Mouse (Mus musculus) monocyte, adult 59 days (primary cell): Measurements from ENCODE around the gene Slc24a1. TPM values are rescaled to one million over a fixed set of nuclear protein-coding genes. Genes with fewer than 3 reads are reported as not detected.

Source experiments
- total RNA-seq, 2 experiments: library from RNA; stranded (reverse); gene quantifications; one replicate each; pipeline ENCODE4 v1.2.4; 2023

Gene Slc24a1
- not detected for total RNA-seq

DNA sequence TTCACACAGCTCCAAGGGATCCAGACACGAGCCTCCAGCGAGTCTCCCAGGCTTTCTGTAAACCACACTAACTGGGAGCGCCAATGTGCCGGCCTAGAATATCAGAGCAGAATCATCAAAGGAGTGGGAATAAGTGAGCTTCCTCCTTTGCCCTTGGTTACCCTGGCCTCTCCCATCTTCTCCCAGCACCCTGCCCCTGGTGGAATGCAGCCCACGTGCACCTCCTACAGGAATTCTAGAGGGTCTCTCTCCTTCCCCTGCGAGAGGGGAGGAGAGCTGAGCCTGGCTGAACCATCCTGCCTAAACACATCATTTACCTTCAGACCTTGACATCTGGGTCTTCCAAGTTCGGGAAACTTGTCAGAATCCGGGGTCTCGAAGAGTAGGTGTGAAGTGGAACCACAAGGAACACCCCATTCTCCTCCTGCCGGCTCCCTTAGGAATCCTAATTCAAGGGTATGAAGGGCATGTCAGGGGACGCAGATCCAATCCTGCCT, at the start of gene Slc24a1:
TSS of gene Slc24a1 (minus strand) at position 447 of the 497 bp plus-strand sequence.

DNA sequence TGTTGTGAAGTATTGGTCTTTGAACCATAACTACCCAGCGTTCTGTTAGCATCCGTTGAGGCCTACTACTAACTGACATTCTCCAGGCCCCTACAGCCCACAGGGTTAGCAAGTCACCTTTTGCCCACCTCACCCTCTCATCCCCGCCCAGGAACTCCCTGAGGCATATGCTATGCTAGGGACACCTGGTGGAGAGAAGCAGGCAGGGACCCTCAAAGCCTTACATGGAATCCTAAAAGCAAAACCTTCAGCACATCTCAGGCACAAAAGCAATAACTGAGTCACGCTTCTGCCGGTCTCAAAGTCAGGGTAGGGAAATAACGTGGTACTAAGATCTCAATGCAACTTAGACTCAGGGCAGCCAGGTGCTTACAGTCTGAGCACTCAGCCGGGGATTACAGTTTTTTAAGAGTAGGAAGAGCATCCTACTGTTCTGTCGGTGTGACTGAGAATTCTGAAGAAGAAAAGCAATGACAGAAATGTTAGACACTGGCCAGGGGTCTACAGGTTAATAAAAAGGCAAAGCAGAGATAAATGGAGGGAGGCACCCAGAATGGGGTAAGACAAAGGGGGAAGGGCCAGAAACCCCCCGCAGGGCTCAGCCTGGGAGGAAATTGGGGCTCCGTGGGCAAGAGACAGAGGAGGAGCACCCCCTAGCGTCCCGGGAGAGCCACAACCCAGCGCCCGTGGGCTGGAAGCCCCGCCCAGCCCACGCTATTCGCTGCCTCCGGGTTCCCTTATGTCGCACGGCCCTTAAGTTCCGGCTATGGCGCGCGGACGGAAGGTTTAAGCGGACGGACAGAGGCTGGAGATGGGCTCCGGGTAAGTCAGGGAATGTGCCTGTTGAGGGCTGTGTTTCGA, 8.9 kb upstream of the Slc24a1 start, which contains the start of gene Ints14:
TSS of gene Ints14 (plus strand) at position 789 of the 861 bp plus-strand sequence.

Other genes with a start within 250 kb of the Slc24a1 start
- 100 to 1,000 TPM; 185 to 196 TPM for gene Rab11a, start 213.8 kb downstream of the Slc24a1 start, total RNA-seq
- gene Dennd4a, start 140.3 kb downstream of the Slc24a1 start, total RNA-seq: 100 to 1,000 TPM; 212 to 226 TPM
- 10 to 100 TPM; 26.5 to 28.0 TPM for gene Ints14, start 9.3 kb upstream of the Slc24a1 start, total RNA-seq
- gene Hacd3, start 70.1 kb upstream of the Slc24a1 start, total RNA-seq: 10 to 100 TPM; 20.3 to 21.0 TPM
- gene Dpp8, start 80.8 kb upstream of the Slc24a1 start, total RNA-seq: 10 to 100 TPM; 94.5 to 98.9 TPM
- gene Igdcc4, start 149.9 kb upstream of the Slc24a1 start, total RNA-seq: not detected
- not detected for gene Igdcc3, start 189.6 kb upstream of the Slc24a1 start, total RNA-seq
- 1 to 10 TPM; 1.2 to 2.0 TPM for gene Parp16, start 243.7 kb upstream of the Slc24a1 start, total RNA-seq